Mouse (Mus musculus): ENCODE data around the gene E130308A19Rik. TPM values are rescaled to one million over a fixed set of nuclear protein-coding genes. Genes with fewer than 3 reads are reported as not detected.

The E130308A19Rik gene
- total and polyA plus RNA-seq, 2 experiments from 2014 or later, result 22.6 to 24.9 TPM

- 12% methylated on average over 7 of the region's 7 CpGs for whole genome bisulfite sequencing
- Histone ChIP-seq H3K4me3 (ENCODE audit: low read depth, low read length) (no peak overlapping the region), H3K9ac (no peak overlapping the region), H3K9me3 (ENCODE audit: low read length) (no peaks in the 10 kb centered on the region), H3K36me3 (ENCODE audit: insufficient read depth) (0 out of 2 replicates have a peak, but pooled peaks cover 9% of the 10 kb centered on the region), H3K27ac (ENCODE audit: low read depth, low read length) (0 out of 2 replicates have a peak overlapping the region, but pooled peaks have one; percentile 57), H3K4me2 (ENCODE audit: low read depth) (no peak overlapping the region), H3K27me3 (ENCODE audit: insufficient read depth, low read length) (no peaks in the 10 kb centered on the region), H3K4me1 (ENCODE audit: insufficient read depth) (no peaks in the 10 kb centered on the region)
- DNase-seq (peak; percentile 25), ATAC-seq (peak; percentile 75)
- no peak for TF ChIP-seq CTCF (IDR thresholded peaks at IDR 0.05; ENCODE audit: low read depth)
Measured at GRCm38 (mm10) chr4:59765385-59766005, 139.5 kb downstream of the E130308A19Rik start.

DNA sequence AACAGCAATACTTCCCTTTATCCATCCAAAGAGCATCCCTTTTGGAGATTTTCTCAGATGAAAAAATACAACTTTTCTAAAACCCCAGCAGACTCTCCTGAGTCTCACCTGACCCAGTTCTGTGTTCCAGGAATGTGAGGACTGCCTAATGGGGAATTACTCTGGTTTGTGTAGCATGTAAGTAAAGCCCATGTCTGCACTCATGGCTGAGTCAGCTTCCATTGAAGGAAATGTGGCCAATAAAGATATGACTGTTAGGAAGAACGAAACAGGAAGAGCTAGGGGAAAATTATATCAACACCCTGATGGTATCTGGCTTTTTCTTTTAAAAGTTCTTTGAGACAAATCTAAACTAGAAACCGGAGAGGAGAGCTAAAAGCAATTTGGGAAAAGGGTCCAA is 141.7 kb downstream of the E130308A19Rik start:
- no peak for DNase-seq
- H3K9me3 ChIP-seq (ENCODE audit: low read length), result no peaks in the 10 kb centered on the region
- no peaks in the 10 kb centered on the region for H3K4me1 ChIP-seq (ENCODE audit: insufficient read depth)
- 92% methylated on average over 2 of the region's 2 CpGs for WGBS
- no peak overlapping the region for H3K27ac ChIP-seq (ENCODE audit: low read depth, low read length)
- H3K4me3 ChIP-seq (ENCODE audit: low read depth, low read length), result no peak overlapping the region
- H3K36me3 ChIP-seq (ENCODE audit: insufficient read depth), result peaks cover 19% of the 10 kb centered on the region; the same call in 1 of the 2 replicates
- H3K4me2 ChIP-seq (ENCODE audit: low read depth), result no peak overlapping the region
- TF ChIP-seq CTCF (IDR thresholded peaks at IDR 0.05; ENCODE audit: low read depth), result no peak
- no peak overlapping the region for H3K9ac ChIP-seq
- no peak for ATAC-seq
- H3K27me3 ChIP-seq (ENCODE audit: insufficient read depth, low read length), result no peaks in the 10 kb centered on the region

- no peaks in the 10 kb centered on the region for H3K9me3 ChIP-seq (ENCODE audit: low read length)
- TF ChIP-seq CTCF (IDR thresholded peaks at IDR 0.05; ENCODE audit: low read depth), result no peak
- ATAC-seq (no peak), DNase-seq (no peak)
- H3K36me3 ChIP-seq (ENCODE audit: insufficient read depth), result peaks cover 29% of the 10 kb centered on the region
- no peak overlapping the region for H3K9ac ChIP-seq
- no peaks in the 10 kb centered on the region for H3K4me1 ChIP-seq (ENCODE audit: insufficient read depth)
- H3K4me3 ChIP-seq (ENCODE audit: low read depth, low read length), result no peak overlapping the region
- no peak overlapping the region for H3K27ac ChIP-seq (ENCODE audit: low read depth, low read length)
- no peak overlapping the region for H3K4me2 ChIP-seq (ENCODE audit: low read depth)
- WGBS, result 47% methylated on average over 17 of the region's 17 CpGs
- H3K27me3 ChIP-seq (ENCODE audit: insufficient read depth, low read length), result no peaks in the 10 kb centered on the region
Measured at GRCm38 (mm10) chr4:59772171-59772879, 146.3 kb downstream of the E130308A19Rik start.

DNA sequence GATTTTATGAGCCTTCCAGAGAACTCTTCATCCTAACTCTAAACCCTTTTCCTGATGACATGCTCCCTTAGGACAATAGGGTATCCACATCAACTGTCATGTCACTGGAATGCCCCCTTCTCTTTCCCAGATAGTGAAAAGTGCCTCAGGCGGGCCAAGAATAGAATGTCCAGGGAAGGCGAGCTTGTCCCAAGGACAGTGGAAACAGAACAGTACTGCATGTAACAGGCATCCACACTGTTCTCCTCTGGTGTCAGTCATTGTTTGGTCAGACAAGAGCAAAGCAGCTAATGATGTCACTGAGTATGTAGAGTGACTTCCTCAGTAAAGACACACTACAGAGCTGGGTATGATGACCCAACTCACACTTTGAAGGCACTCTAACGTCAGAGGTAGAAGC is 151.8 kb downstream of the E130308A19Rik start:
- no peak for ATAC-seq
- no peak overlapping the region for H3K27ac ChIP-seq (ENCODE audit: low read depth, low read length)

DNA sequence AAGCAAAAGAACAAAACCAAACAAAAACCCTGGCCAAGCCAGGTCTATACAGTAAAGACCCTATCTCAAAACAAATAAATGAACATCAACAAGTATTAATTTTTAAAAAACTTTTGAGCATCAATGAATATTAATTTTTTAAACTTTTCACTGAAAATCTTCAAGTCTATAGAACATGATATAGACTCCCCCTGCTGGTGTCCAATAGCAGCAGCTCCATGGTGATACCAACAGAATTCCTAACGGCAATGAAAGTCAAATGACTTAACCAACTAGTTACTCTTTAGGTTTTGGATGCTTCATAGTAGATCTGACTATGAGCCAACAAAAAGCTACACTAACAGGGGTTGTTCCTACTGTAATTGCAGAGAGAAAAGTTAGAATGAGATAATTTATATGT is 154.6 kb downstream of the E130308A19Rik start:
- no peak overlapping the region for H3K9ac ChIP-seq
- no peak overlapping the region for H3K4me3 ChIP-seq (ENCODE audit: low read depth, low read length)
- DNase-seq, result peak; percentile 60
- WGBS, result 10% methylated on average over 1 of the region's 1 CpGs
- H3K27me3 ChIP-seq (ENCODE audit: insufficient read depth, low read length), result no peaks in the 10 kb centered on the region
- ATAC-seq, result no peak
- TF ChIP-seq CTCF (IDR thresholded peaks at IDR 0.05; ENCODE audit: low read depth), result peak; percentile 67
- H3K36me3 ChIP-seq (ENCODE audit: insufficient read depth), result no peaks in the 10 kb centered on the region
- H3K9me3 ChIP-seq (ENCODE audit: low read length), result no peaks in the 10 kb centered on the region
- no peaks in the 10 kb centered on the region; the same call in 1 of the 2 replicates for H3K4me1 ChIP-seq (ENCODE audit: insufficient read depth)
- H3K27ac ChIP-seq (ENCODE audit: low read depth, low read length), result no peak overlapping the region
- no peak overlapping the region for H3K4me2 ChIP-seq (ENCODE audit: low read depth)

More for the DNA sequence above, 151.8 kb downstream of the E130308A19Rik start:
- 87% methylated on average over 3 of the region's 3 CpGs for WGBS
- no peak overlapping the region for H3K4me3 ChIP-seq (ENCODE audit: low read depth, low read length)
- no peaks in the 10 kb centered on the region for H3K27me3 ChIP-seq (ENCODE audit: insufficient read depth, low read length)
- H3K9ac ChIP-seq, result no peak overlapping the region
- no peaks in the 10 kb centered on the region; the same call in 1 of the 2 replicates for H3K4me1 ChIP-seq (ENCODE audit: insufficient read depth)
- H3K4me2 ChIP-seq (ENCODE audit: low read depth), result no peak overlapping the region
- DNase-seq, result no peak
- no peak for TF ChIP-seq CTCF (IDR thresholded peaks at IDR 0.05; ENCODE audit: low read depth)
- H3K9me3 ChIP-seq (ENCODE audit: low read length), result no peaks in the 10 kb centered on the region
- peaks cover 10% of the 10 kb centered on the region for H3K36me3 ChIP-seq (ENCODE audit: insufficient read depth)

- DNase-seq (peak; percentile 46), ATAC-seq (peak; percentile 30)
- H3K27ac ChIP-seq (ENCODE audit: low read depth, low read length), result peak overlapping the region; percentile 35
- no peak for TF ChIP-seq CTCF (IDR thresholded peaks at IDR 0.05; ENCODE audit: low read depth)
- H3K9ac ChIP-seq, result peak overlapping the region; percentile 68
- H3K27me3 ChIP-seq (ENCODE audit: insufficient read depth, low read length), result no peaks in the 10 kb centered on the region
- H3K36me3 ChIP-seq (ENCODE audit: insufficient read depth), result no peaks in the 10 kb centered on the region
- H3K4me2 ChIP-seq (ENCODE audit: low read depth), result peak overlapping the region; percentile 79
- peak overlapping the region; percentile 97 for H3K4me3 ChIP-seq (ENCODE audit: low read depth, low read length)
- H3K9me3 ChIP-seq (ENCODE audit: low read length), result no peaks in the 10 kb centered on the region
- H3K4me1 ChIP-seq (ENCODE audit: insufficient read depth), result no peaks in the 10 kb centered on the region; the same call in 1 of the 2 replicates
- WGBS, result under 1% methylated on average over 47 of the region's 47 CpGs
Measured at GRCm38 (mm10) chr4:59782853-59783684, 157.1 kb downstream of the E130308A19Rik start.
